Mouse (Mus musculus) cerebellum, adult 2 months (tissue): Measurements from ENCODE around the gene Arhgef15.

Source experiments
- CTCF ChIP-seq: fragments of 200-500 bp; IDR thresholded peaks from 2 replicates; pipeline ENCODE4 v1.5.1; 2011; ENCODE audit warnings: low read depth, mild to moderate bottlenecking, control low read depth, low read length, moderate library complexity, borderline replicate concordance; ENCODE audit not compliant: insufficient read depth
- POLR2A ChIP-seq: fragments of 200-500 bp; IDR thresholded peaks from 2 replicates; pipeline ENCODE4 v1.6.1; 2011; ENCODE audit warnings: low read length, control low read depth, borderline replicate concordance; ENCODE audit not compliant: insufficient read depth

DNA sequence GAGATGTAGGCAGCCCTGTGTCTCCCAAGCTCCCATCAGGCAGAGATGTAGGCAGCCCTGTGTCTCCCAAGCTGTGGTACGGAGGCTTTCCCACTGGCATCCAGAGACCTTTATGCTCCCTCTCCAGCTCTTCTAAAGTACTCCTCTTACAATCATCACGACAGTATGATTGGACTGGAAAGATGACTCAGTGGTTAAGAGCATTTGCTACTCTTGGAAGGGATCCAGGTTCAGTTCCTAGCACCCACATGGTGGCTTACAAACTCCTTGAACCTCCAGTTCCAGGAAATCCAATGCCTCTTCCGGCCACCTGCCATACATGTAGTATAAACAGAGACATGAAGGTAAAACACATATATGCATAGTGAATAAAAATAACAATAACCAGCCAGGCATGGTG lies 4.3 kb upstream of the Arhgef15 start:
- TF ChIP-seq CTCF (no peak), POLR2A (no peak)
